Mouse (Mus musculus) olfactory bulb, adult 2 months (tissue): ENCODE data around the gene Ube2dnl1. TPM values are rescaled to one million over a fixed set of nuclear protein-coding genes. Genes with fewer than 3 reads are reported as not detected.

Experiments used
- H3K27ac ChIP-seq: fragments of 200-500 bp; 2 replicates; pipeline ENCODE4 v1.5.1; 2012; ENCODE audit warnings: low read depth, low read length; ENCODE audit not compliant: insufficient read depth
- H3K4me1 ChIP-seq: fragments of 200-500 bp; 2 replicates; pipeline ENCODE4 v1.6.1; 2012; ENCODE audit warnings: low read length; ENCODE audit not compliant: control insufficient read depth, insufficient read depth
- H3K4me3 ChIP-seq: fragments of 200-500 bp; 2 replicates; pipeline ENCODE4 v1.5.1; 2012; ENCODE audit warnings: mild to moderate bottlenecking, low read depth, low read length, moderate library complexity; ENCODE audit not compliant: insufficient read depth
- CTCF ChIP-seq: fragments of 200-500 bp; IDR thresholded peaks from 2 replicates; pipeline ENCODE4 v1.5.1; 2012; ENCODE audit warnings: low read depth, mild to moderate bottlenecking, low read length, moderate library complexity; ENCODE audit not compliant: insufficient read depth
- POLR2A ChIP-seq: fragments of 200-500 bp; IDR thresholded peaks from 2 replicates; pipeline ENCODE4 v1.6.1; 2012; ENCODE audit warnings: mild to moderate bottlenecking, low read depth, low read length, moderate library complexity; ENCODE audit not compliant: insufficient read depth
- WGBS: fragments of 180-500 bp; shearing (Covaris S2); methylation state at CpG from one replicate; pipeline ENCODE4 v1.1.7; 2018; 5-methylcytosine and 5-hydroxymethylcytosine counted together
- polyA plus RNA-seq: library from polyadenylated mRNA; stranded (reverse); fragments of >200 nt; gene quantifications from 2 replicates; pipeline ENCODE4 v1.2.4, GENCODE M21; 2012; ENCODE audit warnings: low replicate concordance; ENCODE audit not compliant: missing spikeins, insufficient read depth, insufficient read length

Gene Ube2dnl1
- polyA plus RNA-seq: not detected in 2 replicates

DNA sequence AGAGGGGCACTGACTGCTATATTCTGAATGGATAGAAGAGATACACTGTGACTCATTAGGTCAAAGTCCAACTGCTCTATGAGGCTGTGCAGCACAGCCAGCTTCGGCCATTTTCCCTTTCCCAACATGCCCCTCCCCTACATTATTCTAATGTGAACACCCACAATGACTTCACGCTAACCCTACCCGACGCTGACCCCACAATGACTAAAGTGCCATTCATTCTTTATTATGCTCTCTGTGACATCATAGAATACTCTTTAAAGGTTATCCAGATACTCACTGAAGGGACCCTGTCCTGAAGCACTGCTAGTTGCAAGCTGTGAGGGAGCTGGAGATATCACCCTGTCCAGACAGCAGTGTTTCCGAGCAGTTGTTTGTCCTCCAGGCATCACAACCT lies at the start of gene Ube2dnl1:
TSS of gene Ube2dnl1 (plus strand) at position 301 of the 400 bp plus-strand sequence.
- Histone ChIP-seq H3K4me1 (no peaks in the 10 kb centered on the region), H3K4me3 (no peak within 1 kb of the TSS), H3K27ac (no peak within 1 kb of the TSS)
- 76% methylated on average over 5 of the region's 5 CpGs for WGBS
- no peak for TF ChIP-seq CTCF
- no peak for TF ChIP-seq POLR2A

DNA sequence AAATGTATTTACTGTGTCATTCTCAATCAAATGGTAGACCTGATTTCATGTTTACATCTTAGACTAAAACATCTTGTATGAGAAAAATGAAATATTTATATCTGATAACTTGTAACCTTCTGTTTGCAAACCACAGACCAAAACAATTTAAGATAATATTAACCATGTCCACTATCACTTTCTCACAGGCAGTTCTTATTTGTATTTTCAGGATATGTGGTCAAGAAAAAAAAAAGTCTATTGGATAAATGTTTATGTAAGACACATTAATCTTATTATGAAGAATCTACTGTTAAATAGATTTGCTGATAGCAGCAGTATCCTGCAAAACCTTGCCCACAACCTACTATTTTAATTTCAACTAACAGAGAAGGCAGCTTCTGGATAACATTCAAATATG lies 9.3 kb upstream of the Ube2dnl1 start:
- TF ChIP-seq CTCF: no peak
- TF ChIP-seq POLR2A: no peak
- H3K4me1 ChIP-seq: no peaks in the 10 kb centered on the region
- no peak overlapping the region for H3K27ac ChIP-seq
- H3K4me3 ChIP-seq: no peak overlapping the region

DNA sequence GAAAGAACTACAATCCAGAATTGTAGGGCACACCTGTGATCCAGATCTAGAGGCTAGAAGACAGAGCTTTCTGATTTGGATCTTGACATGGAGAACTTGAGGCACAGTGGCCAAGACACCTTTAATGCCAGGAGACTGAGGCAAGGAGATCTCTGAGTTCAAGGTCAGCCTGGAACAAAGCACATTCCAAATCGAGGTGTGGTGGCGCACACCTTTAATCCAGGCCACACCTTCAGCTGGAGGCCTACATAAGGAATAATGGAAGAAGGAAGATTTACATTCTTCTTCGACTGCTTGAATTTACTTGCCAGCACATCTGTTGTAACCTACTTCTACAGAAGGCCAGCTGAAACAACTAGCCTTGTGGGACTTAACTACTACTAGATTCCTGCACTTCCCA lies 7.3 kb upstream of the Ube2dnl1 start:
- Histone ChIP-seq H3K4me1 (no peaks in the 10 kb centered on the region), H3K27ac (no peak overlapping the region), H3K4me3 (no peak overlapping the region)
- no peak for TF ChIP-seq CTCF
- 90% methylated on average over 3 of the region's 3 CpGs for WGBS

DNA sequence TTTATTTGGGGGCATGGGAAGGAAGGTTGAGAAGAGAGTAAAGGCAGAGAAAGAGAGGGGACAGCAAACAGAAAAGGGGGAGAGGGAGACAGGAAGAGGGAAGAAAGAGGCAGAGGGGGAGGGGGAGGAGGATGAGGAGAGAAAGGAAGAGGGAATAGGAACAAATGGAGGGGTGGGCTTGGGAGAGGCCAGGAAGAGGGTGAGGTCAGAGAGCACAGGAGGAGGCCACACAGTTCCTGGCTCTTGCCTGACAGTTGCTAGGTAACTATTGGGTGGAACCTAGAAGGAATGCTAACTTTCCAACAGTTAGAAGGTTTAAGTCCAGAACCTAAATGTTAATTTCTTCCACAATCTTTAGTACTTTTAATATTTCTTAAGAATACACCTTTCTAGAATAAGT lies 1.4 kb upstream of the Ube2dnl1 start:
- no peaks in the 10 kb centered on the region for H3K4me1 ChIP-seq
- H3K4me3 ChIP-seq: no peak overlapping the region
- no peak overlapping the region for H3K27ac ChIP-seq
- no peak for TF ChIP-seq POLR2A
- TF ChIP-seq CTCF: no peak

DNA sequence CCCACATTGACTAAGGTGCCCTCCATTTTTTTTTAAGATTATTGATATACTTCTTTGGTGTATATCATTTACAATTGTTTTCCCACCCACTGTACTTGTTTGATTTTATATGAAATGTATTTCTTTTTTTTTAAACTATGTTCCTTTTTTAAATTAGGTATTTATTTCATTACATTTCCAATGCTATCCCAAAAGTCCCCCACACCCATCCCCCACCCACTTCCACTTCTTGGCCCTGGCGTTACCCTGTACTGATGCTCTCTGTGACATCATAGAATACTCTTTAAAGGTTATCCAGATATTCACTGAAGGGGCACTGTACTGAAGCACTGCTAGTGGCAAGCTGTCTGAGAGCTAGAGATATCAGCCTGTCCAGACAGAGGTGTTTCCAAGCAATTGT lies 2.5 kb downstream of the Ube2dnl1 start, which contains the start of gene Ube2dnl2:
TSS of gene Ube2dnl2 (plus strand) at position 301 of the 400 bp plus-strand sequence.
- 79% methylated on average over 1 of the region's 1 CpGs for WGBS
- no peak within 1 kb of the TSS for H3K27ac ChIP-seq
- no peaks in the 10 kb centered on the region for H3K4me1 ChIP-seq
- H3K4me3 ChIP-seq: no peak within 1 kb of the TSS
- TF ChIP-seq CTCF: no peak

DNA sequence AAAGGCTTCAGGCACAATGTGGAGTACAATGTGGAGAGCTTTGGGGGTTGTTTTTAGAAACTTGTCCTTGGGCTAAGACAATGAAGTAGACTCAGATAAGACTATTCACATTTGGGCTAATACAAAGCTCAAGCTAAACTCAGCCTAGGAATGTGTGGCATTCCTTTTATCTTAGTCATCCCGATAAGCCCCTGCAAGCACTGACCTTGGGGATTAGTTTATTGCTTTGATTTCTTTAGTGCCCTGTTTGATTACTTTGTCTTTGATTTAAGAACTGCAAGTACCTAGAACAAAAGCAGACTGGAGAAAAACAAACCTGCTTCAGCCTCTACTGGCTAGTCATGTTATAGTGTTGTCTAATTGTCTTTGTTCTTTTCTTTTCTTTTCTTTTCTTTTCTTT lies 50.3 kb downstream of the Ube2dnl1 start:
- 48% methylated on average over 1 of the region's 1 CpGs for WGBS
- TF ChIP-seq POLR2A (no peak), CTCF (no peak)

More for the DNA sequence above, 50.3 kb downstream of the Ube2dnl1 start:
- H3K4me3 ChIP-seq: no peak overlapping the region
- no peaks in the 10 kb centered on the region for H3K4me1 ChIP-seq
- H3K27ac ChIP-seq: no peak overlapping the region

Other genes with a start within 250 kb of the Ube2dnl1 start
- not detected in 2 replicates for gene Ube2dnl2, start 2.6 kb downstream of the Ube2dnl1 start, polyA plus RNA-seq